Mouse (Mus musculus): ENCODE measurements around the gene Gm44596.

GRCm38 (mm10) chr6:128410305-128410704 is 35.0 kb downstream of the Gm44596 start:
- TF ChIP-seq POLR2A (IDR thresholded peaks at IDR 0.05; ENCODE audit: insufficient read depth, low read depth, low read length) = no peak
- no peak for TF ChIP-seq CTCF (IDR thresholded peaks at IDR 0.05)

All from heart, adult 2 months (tissue).